In the genomic region with DNA sequence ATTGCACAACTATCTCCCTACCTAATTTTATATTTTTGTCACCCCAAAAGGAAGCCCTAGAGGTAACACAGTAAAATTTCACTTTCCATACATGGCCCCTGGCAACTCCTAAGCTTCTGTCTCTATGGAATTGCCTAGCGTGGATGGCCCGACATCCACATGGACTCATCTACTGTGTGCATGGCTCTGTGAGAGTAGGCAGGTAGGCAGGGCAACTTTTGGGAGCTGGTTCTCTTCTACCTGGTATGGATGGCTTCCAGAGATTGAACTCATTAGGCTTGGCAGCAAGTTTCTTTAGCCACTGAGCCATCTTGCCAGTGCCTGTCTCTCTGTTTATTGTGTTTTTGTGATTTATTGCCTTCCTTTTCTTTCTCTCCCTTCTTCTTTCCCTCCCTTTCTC, we compare ENCODE assay signal across 19 mouse cellular contexts. TPM values are rescaled to one million over a fixed set of nuclear protein-coding genes. Genes with fewer than 3 reads are reported as not detected.
"Had no signal": no experiment of that assay in that cellular context is flagged by ENCODE, and none has a peak within 500 bp of the region (broad histone marks: within the 10 kb centered on the region; RNA-seq: fewer than 3 reads in every experiment).

No protein-coding gene starts in this region.

- H3K27ac ChIP-seq: neural tube, embryonic 12.5 days; stomach, embryonic 15.5 days; stomach, postnatal 0 days had no signal

- H3K9me3 ChIP-seq: neural tube, embryonic 12.5 days; stomach, embryonic 15.5 days had no signal

- DNase-seq: retina, postnatal 1 day; right cerebral cortex, adult 18-20 months; right cerebral cortex, postnatal 14 days; right cerebral cortex, postnatal 25 days; right cerebral cortex, postnatal 4 days; spleen, adult 18-20 months; thymus, adult 18-20 months; thymus, adult 2 months; thymus, postnatal 14 days; thymus, postnatal 25 days; thymus, postnatal 36 days; thymus, postnatal 4 days had no signal

- H3K27me3 ChIP-seq: neural tube, embryonic 12.5 days; stomach, embryonic 15.5 days had no signal

- H3K4me3 ChIP-seq: neural tube, embryonic 12.5 days; stomach, embryonic 15.5 days had no signal

- H3K4me2 ChIP-seq: neural tube, embryonic 12.5 days; stomach, embryonic 15.5 days had no signal

- H3K4me1 ChIP-seq: neural tube, embryonic 12.5 days; stomach, embryonic 15.5 days had no signal

- H3K36me3 ChIP-seq: neural tube, embryonic 12.5 days had no signal

- H3K9ac ChIP-seq: neural tube, embryonic 12.5 days; stomach, embryonic 15.5 days had no signal

RNA-seq across cellular contexts. Expression of gene Tmem52, which starts 45.9 kb away (rescaled TPM):
- total RNA-seq: neutrophil, adult 5-6 weeks had no signal
- polyA plus RNA-seq: neural tube, embryonic 11.5 days; neural tube, embryonic 12.5 days; neural tube, embryonic 14.5 days; stomach, embryonic 14.5 days; stomach, postnatal 0 days had no signal
